18 mouse cellular contexts compared by ENCODE assay signal in genomic region chr10:128327610-128328009, GRCm38 (mm10). TPM values are rescaled to one million over a fixed set of nuclear protein-coding genes. Genes with fewer than 3 reads are reported as not detected.
DNase-seq lines count a peak whose midpoint lies in the region; ATAC-seq and TF ChIP-seq lines count a peak whose summit lies in the region.
"Had no signal": no experiment of that assay in that cellular context is flagged by ENCODE, and none has a peak within 500 bp of the region (broad histone marks: within the 10 kb centered on the region; RNA-seq: fewer than 3 reads in every experiment).

No protein-coding gene starts in this region.

- H3K4me1 ChIP-seq in hindbrain, postnatal 0 days (ENCODE audit: insufficient read depth, low read length), result peaks cover 11% of the 10 kb centered on the region; the same call in 1 of the 2 replicates
- H3K4me1 ChIP-seq in hindbrain, embryonic 13.5 days (replicated peaks), result peaks cover 15% of the 10 kb centered on the region

- 88% methylated on average over 10 of the region's 10 CpGs for WGBS in hindbrain, postnatal 0 days
- WGBS in hindbrain, embryonic 13.5 days, result 88% methylated on average over 10 of the region's 10 CpGs

- no peaks in the 10 kb centered on the region for H3K9me3 ChIP-seq in hindbrain, postnatal 0 days (ENCODE audit: low read length)
- H3K9me3 ChIP-seq in hindbrain, embryonic 13.5 days, result no peaks in the 10 kb centered on the region
- H3K9me3 ChIP-seq: embryonic facial prominence, embryonic 12.5 days; neural tube, embryonic 15.5 days had no signal

- no peak for DNase-seq in hindbrain, postnatal 0 days (ENCODE audit: low spot score)
- peak; percentile 22 for DNase-seq in retina, embryonic 14.5 days (ENCODE audit: low spot score)
- no peak for DNase-seq in retina, postnatal 1 day
- peak; percentile 57 for DNase-seq in NIH3T3 (ENCODE audit: low read depth)
- DNase-seq in splenic B cell, adult 2 months (ENCODE audit: low read depth, low spot score), result peak; percentile 41
- no peak for DNase-seq in adrenal gland, postnatal 14 days
- DNase-seq in heart, adult 9 months (ENCODE audit: low spot score in 2 of 2), result no peak
- DNase-seq: adrenal gland, postnatal 25 days; cerebellum, postnatal 36 days; heart, postnatal 10 days; kidney, adult 9 months; lung, postnatal 10 days had no signal

- ATAC-seq in hindbrain, postnatal 0 days, result no peak
- ATAC-seq in hindbrain, embryonic 13.5 days (ENCODE audit: low FRiP score), result no peak

- peak; percentile 20; the same call in 1 of the 2 replicates for TF ChIP-seq CTCF in hindbrain, postnatal 0 days (IDR thresholded peaks at IDR 0.05; ENCODE audit: low read depth)

- no peak overlapping the region for H3K4me3 ChIP-seq in hindbrain, postnatal 0 days (ENCODE audit: low read length)
- H3K4me3 ChIP-seq in hindbrain, embryonic 13.5 days, result no peak overlapping the region
- H3K4me3 ChIP-seq: embryonic facial prominence, embryonic 12.5 days; neural tube, embryonic 15.5 days had no signal

- no peak overlapping the region for H3K9ac ChIP-seq in hindbrain, postnatal 0 days (replicated peaks; ENCODE audit: low read length)
- H3K9ac ChIP-seq in hindbrain, embryonic 13.5 days, result no peak overlapping the region
- H3K9ac ChIP-seq: embryonic facial prominence, embryonic 12.5 days; hindbrain, embryonic 14.5 days; neural tube, embryonic 15.5 days had no signal

- no peak overlapping the region for H3K4me2 ChIP-seq in hindbrain, postnatal 0 days (ENCODE audit: low read depth, low read length)
- H3K4me2 ChIP-seq in hindbrain, embryonic 13.5 days, result no peak overlapping the region
- H3K4me2 ChIP-seq: embryonic facial prominence, embryonic 12.5 days; hindbrain, embryonic 14.5 days; neural tube, embryonic 15.5 days had no signal

- peaks cover 20% of the 10 kb centered on the region for H3K36me3 ChIP-seq in hindbrain, postnatal 0 days (ENCODE audit: insufficient read depth, low read length)
- peaks cover 46% of the 10 kb centered on the region for H3K36me3 ChIP-seq in hindbrain, embryonic 13.5 days
- H3K36me3 ChIP-seq in splenic B cell, adult 2 months (ENCODE audit: control insufficient read depth, insufficient read depth, low read length, poor library complexity, severe bottlenecking), result no peaks in the 10 kb centered on the region

- no peaks in the 10 kb centered on the region for H3K27me3 ChIP-seq in hindbrain, postnatal 0 days (ENCODE audit: insufficient read depth, low read length)
- no peaks in the 10 kb centered on the region for H3K27me3 ChIP-seq in hindbrain, embryonic 13.5 days
- H3K27me3 ChIP-seq in splenic B cell, adult 2 months (ENCODE audit: control insufficient read depth, insufficient read depth, low read length, poor library complexity, severe bottlenecking), result no peaks in the 10 kb centered on the region
- H3K27me3 ChIP-seq: embryonic facial prominence, embryonic 12.5 days; neural tube, embryonic 15.5 days had no signal

- no peak overlapping the region for H3K27ac ChIP-seq in hindbrain, postnatal 0 days
- H3K27ac ChIP-seq in hindbrain, embryonic 13.5 days, result no peak overlapping the region
- H3K27ac ChIP-seq: embryonic facial prominence, embryonic 12.5 days; hindbrain, embryonic 14.5 days; neural tube, embryonic 15.5 days had no signal

RNA-seq across cellular contexts. Expression of gene Cnpy2, which starts 5.4 kb away (rescaled TPM):
- total RNA-seq in hindbrain, postnatal 0 days (2014; rRNA removed), result 42.9 and 73.3 TPM in 2 replicates
- polyA plus RNA-seq in hindbrain, postnatal 0 days (2015; fragmentation: Nextera tagmentation; extraction: Ambion mirVana), result 186 and 189 TPM in 2 replicates
- 227 and 228 TPM in 2 replicates for polyA plus RNA-seq in hindbrain, embryonic 13.5 days (2015; fragmentation: Nextera tagmentation; extraction: Ambion mirVana)
- total RNA-seq in adrenal gland, postnatal 14 days (2021), result 150 and 152 TPM in 2 replicates

RNA-seq across cellular contexts. Expression of gene Cs, which starts 9.9 kb away (rescaled TPM):
- 274 and 311 TPM in 2 replicates for total RNA-seq in hindbrain, postnatal 0 days (2014; rRNA removed)
- 262 and 285 TPM in 2 replicates for polyA plus RNA-seq in hindbrain, postnatal 0 days (2015; fragmentation: Nextera tagmentation; extraction: Ambion mirVana)
- 232 and 235 TPM in 2 replicates for polyA plus RNA-seq in hindbrain, embryonic 13.5 days (2015; fragmentation: Nextera tagmentation; extraction: Ambion mirVana)
- total RNA-seq in adrenal gland, postnatal 14 days (2021), result 918 and 1,019 TPM in 2 replicates

RNA-seq across cellular contexts. Expression of gene Pan2, which starts 24.5 kb away (rescaled TPM):
- total RNA-seq in hindbrain, postnatal 0 days (2014; rRNA removed), result 21.2 and 25.2 TPM in 2 replicates
- polyA plus RNA-seq in hindbrain, postnatal 0 days (2015; fragmentation: Nextera tagmentation; extraction: Ambion mirVana), result 14.3 and 16.4 TPM in 2 replicates
- 25.3 and 25.8 TPM in 2 replicates for polyA plus RNA-seq in hindbrain, embryonic 13.5 days (2015; fragmentation: Nextera tagmentation; extraction: Ambion mirVana)
- total RNA-seq in adrenal gland, postnatal 14 days (2021), result 22.2 and 27.0 TPM in 2 replicates

RNA-seq across cellular contexts. Expression of gene Il23a, which starts 29.1 kb away (rescaled TPM):
- 0.50 TPM in 1 of 2 replicates, not detected in the other for total RNA-seq in hindbrain, postnatal 0 days (2014; rRNA removed)
- 0.35 and 0.73 TPM in 2 replicates for polyA plus RNA-seq in hindbrain, postnatal 0 days (2015; fragmentation: Nextera tagmentation; extraction: Ambion mirVana)
- polyA plus RNA-seq in hindbrain, embryonic 13.5 days (2015; fragmentation: Nextera tagmentation; extraction: Ambion mirVana), result 0.10 TPM in 1 of 2 replicates, not detected in the other
- 0.26 TPM in 1 of 2 replicates, not detected in the other for total RNA-seq in adrenal gland, postnatal 14 days (2021)
- total RNA-seq: adrenal gland, postnatal 25 days; liver, adult 2 months had no signal
- polyA plus RNA-seq: embryonic facial prominence, embryonic 12.5 days; liver, adult 2 months; small intestine, adult 2 months had no signal

RNA-seq across cellular contexts. Expression of gene Coq10a, which starts 41.2 kb away (rescaled TPM):
- 26.9 and 42.1 TPM in 2 replicates for total RNA-seq in hindbrain, postnatal 0 days (2014; rRNA removed)
- polyA plus RNA-seq in hindbrain, postnatal 0 days (2015; fragmentation: Nextera tagmentation; extraction: Ambion mirVana), result 50.8 and 52.1 TPM in 2 replicates
- 31.1 and 37.6 TPM in 2 replicates for polyA plus RNA-seq in hindbrain, embryonic 13.5 days (2015; fragmentation: Nextera tagmentation; extraction: Ambion mirVana)
- 103 and 111 TPM in 2 replicates for total RNA-seq in adrenal gland, postnatal 14 days (2021)

Comparison
In these comparisons a context has a peak if more than half of its experiments do, and no peak if none do; other contexts are left out.
1. DNase-seq: peak in retina, embryonic 14.5 days (single experiment), NIH3T3 (single experiment) and splenic B cell, adult 2 months (single experiment); none in hindbrain, postnatal 0 days (single experiment), retina, postnatal 1 day (single experiment), adrenal gland, postnatal 14 days (single experiment) and heart, adult 9 months (0 of 2).